Mouse (Mus musculus) brain, embryonic 14.5 days (tissue): ENCODE measurements around the gene Mau2.
"Not testable (repeated sequence)": the region's sequence is repeated elsewhere in the genome, so short reads cannot be mapped to it uniquely, and the experiment has no call there.

Experiments
- CTCF ChIP-seq: fragments of 200-500 bp; IDR thresholded peaks from 2 replicates; pipeline ENCODE4 v1.5.1; 2012; ENCODE audit warnings: inconsistent platforms, mild to moderate bottlenecking, moderate library complexity, borderline replicate concordance; ENCODE audit not compliant: insufficient read depth, insufficient read length; ENCODE audit errors: extremely low read depth
- POLR2A ChIP-seq: fragments of 200-500 bp; IDR thresholded peaks from 2 replicates; pipeline ENCODE4 v1.6.1; 2012; ENCODE audit warnings: mild to moderate bottlenecking, inconsistent platforms, borderline replicate concordance; ENCODE audit not compliant: poor library complexity, insufficient read depth, insufficient read length, severe bottlenecking; ENCODE audit errors: extremely low read depth

DNA sequence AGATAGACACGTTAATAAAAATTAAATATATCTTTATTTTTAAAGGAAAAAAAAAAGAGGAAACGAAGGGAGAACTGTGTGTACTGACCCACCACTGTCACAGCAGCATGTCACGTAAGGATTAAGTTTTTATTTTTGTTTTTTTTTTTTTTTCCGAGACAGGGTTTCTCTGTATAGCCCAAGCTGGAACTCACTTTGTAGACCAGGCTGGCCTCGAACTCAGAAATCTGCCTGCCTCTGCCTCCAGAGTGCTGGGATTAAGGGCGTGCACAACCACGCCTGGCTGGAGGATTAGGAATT, 40.7 kb downstream of the Mau2 start:
- TF ChIP-seq CTCF, POLR2A: not testable (repeated sequence)
